17 mouse cellular contexts compared by ENCODE assay signal in genomic region chr9:121919027-121919501, GRCm38 (mm10). TPM values are rescaled to one million over a fixed set of nuclear protein-coding genes. Genes with fewer than 3 reads are reported as not detected.
DNase-seq lines count a peak whose midpoint lies in the region; ATAC-seq and TF ChIP-seq lines count a peak whose summit lies in the region.
"Had no signal": no experiment of that assay in that cellular context is flagged by ENCODE, and none has a peak within 500 bp of the region (broad histone marks: within the 10 kb centered on the region; RNA-seq: fewer than 3 reads in every experiment).

No protein-coding gene starts in this region.

- peak; percentile 58 for DNase-seq in liver, adult 2 months (ENCODE audit: extremely low read depth, low read depth, low spot score)
- DNase-seq in liver (no peak), MEL (ENCODE audit: low read depth, low spot score) (peak; percentile 70)
- DNase-seq in gastrocnemius, postnatal 14 days = no peak
- no peak for DNase-seq in frontal cortex, postnatal 36 days (ENCODE audit: low spot score in 2 of 2)
- DNase-seq: cerebellum, adult 9-10 months; heart, adult 18-20 months; lung, postnatal 14 days; right cerebral cortex, postnatal 14 days had no signal

- H3K9me3 ChIP-seq in MEL (replicated peaks; ENCODE audit: insufficient read depth, low read length) = no peaks in the 10 kb centered on the region
- H3K9me3 ChIP-seq: hindbrain, embryonic 13.5 days had no signal

- TF ChIP-seq EP300 in MEL (IDR thresholded peaks at IDR 0.05; ENCODE audit: low read depth in 1 of 2, low read length in 2 of 2) = no peak

- H3K4me3 ChIP-seq in liver, adult 2 months (ENCODE audit: insufficient read depth, low read depth, low read length) = no peak overlapping the region
- peak overlapping the region; percentile 20 to 40; a peak in 3 of 4 replicates for H3K4me3 ChIP-seq in MEL (ENCODE audit: control insufficient read depth in 1 of 2, insufficient read depth in 1 of 2, low read depth in 2 of 2, low read length in 2 of 2)
- H3K4me3 ChIP-seq: hindbrain, embryonic 13.5 days had no signal

- H3K9ac ChIP-seq in liver, adult 2 months (ENCODE audit: low read depth, low read length) = no peak overlapping the region
- no peak overlapping the region for H3K9ac ChIP-seq in MEL (ENCODE audit: control insufficient read depth, low read depth, low read length, poor library complexity, severe bottlenecking)
- H3K9ac ChIP-seq: hindbrain, embryonic 13.5 days had no signal

- H3K79me2 ChIP-seq in liver, adult 2 months (ENCODE audit: control insufficient read depth, insufficient read depth, low read length) = peaks cover 16% of the 10 kb centered on the region; the same call in 1 of the 2 replicates
- no peaks in the 10 kb centered on the region for H3K79me2 ChIP-seq in MEL (ENCODE audit: control insufficient read depth, insufficient read depth, low read length, poor library complexity)

- TF ChIP-seq CTCF in liver, adult 2 months (IDR thresholded peaks at IDR 0.05; ENCODE audit: low read depth, low read length) = no peak
- no peak for TF ChIP-seq CTCF in MEL (IDR thresholded peaks at IDR 0.05 in 2 of 3, conservative IDR thresholded peaks at IDR 0.05 in 1 of 3; ENCODE audit: control insufficient read depth in 1 of 3, insufficient read depth in 1 of 3, low read depth in 2 of 3, low read length in 3 of 3, poor library complexity in 1 of 3, severe bottlenecking in 1 of 3)

- H3K4me1 ChIP-seq in liver, adult 2 months (ENCODE audit: control insufficient read depth, insufficient read depth, low read length) = peaks cover 9% of the 10 kb centered on the region
- H3K4me1 ChIP-seq in MEL (ENCODE audit: control insufficient read depth in 1 of 2, insufficient read depth in 2 of 2, low read length in 2 of 2) = 0 out of 4 replicates have a peak, but pooled peaks cover 0 to 4% of the 10 kb centered on the region in 2 experiments
- H3K4me1 ChIP-seq: hindbrain, embryonic 13.5 days had no signal

- 69% methylated on average over 10 of the region's 10 CpGs for WGBS in liver, adult 2 months

- no peaks in the 10 kb centered on the region for H3K27me3 ChIP-seq in liver, adult 2 months (ENCODE audit: control insufficient read depth, insufficient read depth, low read length)
- H3K27me3 ChIP-seq in MEL (ENCODE audit: control insufficient read depth in 1 of 2, insufficient read depth in 2 of 2, low read length in 2 of 2) = no peaks in the 10 kb centered on the region
- H3K27me3 ChIP-seq: hindbrain, embryonic 13.5 days had no signal

- no peaks in the 10 kb centered on the region for H3K36me3 ChIP-seq in liver, adult 2 months (ENCODE audit: control insufficient read depth, insufficient read depth, low read length)
- peaks cover 0 to 2% of the 10 kb centered on the region in 2 experiments; a peak in 1 of 4 replicates for H3K36me3 ChIP-seq in MEL (ENCODE audit: control insufficient read depth in 1 of 2, insufficient read depth in 2 of 2, low read length in 2 of 2)
- H3K36me3 ChIP-seq: hindbrain, embryonic 13.5 days had no signal

- ATAC-seq in common myeloid progenitor, adult 5-6 weeks (replicated peaks; ENCODE audit: low read depth, poor library complexity, severe bottlenecking) = peak; percentile 84
- peak; percentile 71 for ATAC-seq in monocyte, adult 5-6 weeks (replicated peaks; ENCODE audit: insufficient number of reproducible peaks, low FRiP score, low TSS enrichment, poor library complexity, severe bottlenecking)

- TF ChIP-seq RAD21 in MEL (IDR thresholded peaks at IDR 0.05; ENCODE audit: low read depth, low read length) = no peak

- intact Hi-C loops in gastrocnemius, postnatal 14 days (cut with DNase I; ENCODE audit: low total_unique reads) = no loop called here

- TF ChIP-seq POLR2A in liver, adult 2 months (IDR thresholded peaks at IDR 0.05; ENCODE audit: extremely low read depth, insufficient read depth, low read length) = no peak
- TF ChIP-seq POLR2A in MEL (IDR thresholded peaks at IDR 0.05; ENCODE audit: control insufficient read depth in 1 of 2, insufficient read depth in 1 of 2, low read depth in 1 of 2, low read length in 2 of 2, poor library complexity in 1 of 2) = 0 out of 4 replicates have a peak, but pooled peaks of 1 of the 2 experiments have one; percentile 37

- H3K27ac ChIP-seq in liver, adult 2 months (replicated peaks; ENCODE audit: insufficient read depth, low read depth, low read length) = no peak overlapping the region; the same call in 1 of the 2 replicates
- peak overlapping the region; percentile 32; the same call in 1 of the 2 replicates for H3K27ac ChIP-seq in MEL (ENCODE audit: control insufficient read depth, low read depth, low read length)
- H3K27ac ChIP-seq: hindbrain, embryonic 13.5 days had no signal

TF ChIP-seq in MEL, 35 proteins besides CTCF, POLR2A, EP300 and RAD21:
- TF ChIP-seq TCF12 (IDR thresholded peaks at IDR 0.05; ENCODE audit: low read depth, low read length) = no peak
- peak; percentile 81 for TF ChIP-seq USF1 (IDR thresholded peaks at IDR 0.05; ENCODE audit: low read depth, low read length)
- peak in 1 of 2 experiments; percentile 35; a peak in 1 of 4 replicates for TF ChIP-seq USF2 (IDR thresholded peaks at IDR 0.05; ENCODE audit: borderline replicate concordance in 1 of 2, insufficient read depth in 1 of 2, low read depth in 1 of 2, low read length in 2 of 2)

RNA-seq across cellular contexts. Expression of gene Cyp8b1, which starts 3.0 kb away (rescaled TPM):
- 86.4 and 128 TPM in 2 replicates for total RNA-seq in liver, adult 2 months (2014; rRNA removed)
- polyA plus RNA-seq in liver, adult 2 months (2012; rRNA removed) = 292 and 305 TPM in 2 replicates
- not detected in 2 replicates for total RNA-seq in MEL (2012; rRNA removed)
- polyA plus RNA-seq in MEL (2012; ENCODE audit: insufficient read depth in 1 of 2, insufficient read length in 2 of 2, low read depth in 1 of 2, low replicate concordance in 2 of 2, missing spikeins in 1 of 2) = not detected
- total RNA-seq in common myeloid progenitor, adult 5-6 weeks (2017) = not detected in 2 replicates
- total RNA-seq in monocyte, adult 5-6 weeks (2017) = not detected in 3 replicates
- not detected for total RNA-seq in gastrocnemius, postnatal 14 days (2021)
- total RNA-seq: heart, adult 18-20 months; left cerebral cortex, adult 8-10 months; midbrain, postnatal 0 days had no signal
- polyA plus RNA-seq: embryonic facial prominence, embryonic 11.5 days; forebrain, embryonic 11.5 days; hindbrain, embryonic 13.5 days; liver, embryonic 11.5 days; midbrain, postnatal 0 days had no signal

RNA-seq across cellular contexts. Expression of gene Ackr2, which starts 20.9 kb away (rescaled TPM):
- total RNA-seq in liver, adult 2 months (2014; rRNA removed) = 1.6 and 2.3 TPM in 2 replicates
- polyA plus RNA-seq in liver, adult 2 months (2012; rRNA removed) = 1.4 and 2.4 TPM in 2 replicates
- not detected in 2 replicates for total RNA-seq in MEL (2012; rRNA removed)
- not detected for polyA plus RNA-seq in MEL (2012; ENCODE audit: insufficient read depth in 1 of 2, insufficient read length in 2 of 2, low read depth in 1 of 2, low replicate concordance in 2 of 2, missing spikeins in 1 of 2)
- not detected in 2 replicates for total RNA-seq in common myeloid progenitor, adult 5-6 weeks (2017)
- 0.29 to 4.3 TPM (median 3.2 TPM) in 3 replicates for total RNA-seq in monocyte, adult 5-6 weeks (2017)
- total RNA-seq in gastrocnemius, postnatal 14 days (2021) = 1 to 10 TPM; 2.2 to 2.8 TPM

RNA-seq across cellular contexts. Expression of gene Fam198a, which starts 31.7 kb away (rescaled TPM):
- 0.74 and 4.0 TPM in 2 replicates for total RNA-seq in liver, adult 2 months (2014; rRNA removed)
- polyA plus RNA-seq in liver, adult 2 months (2012; rRNA removed) = 2.3 and 4.4 TPM in 2 replicates
- total RNA-seq in MEL (2012; rRNA removed) = 0.12 and 0.16 TPM in 2 replicates
- polyA plus RNA-seq in MEL (2012; ENCODE audit: insufficient read depth in 1 of 2, insufficient read length in 2 of 2, low read depth in 1 of 2, low replicate concordance in 2 of 2, missing spikeins in 1 of 2) = under 1 TPM in 1 of 2 experiments, not detected in 1; 0.26 TPM
- total RNA-seq in common myeloid progenitor, adult 5-6 weeks (2017) = not detected in 2 replicates
- total RNA-seq in monocyte, adult 5-6 weeks (2017) = not detected in 3 replicates
- total RNA-seq in gastrocnemius, postnatal 14 days (2021) = 1 to 10 TPM; 3.1 to 4.3 TPM

Comparison
In these comparisons a context has a peak if more than half of its experiments do, and no peak if none do; other contexts are left out.
1. DNase-seq: peak in liver, adult 2 months (single experiment) and MEL (single experiment); none in liver (single experiment), gastrocnemius, postnatal 14 days (single experiment) and frontal cortex, postnatal 36 days (0 of 2).
2. RNA of gene Cyp8b1, which starts 3.0 kb away (total RNA-seq): 86.4 to 128 TPM in liver, adult 2 months; not detected in MEL, not detected in common myeloid progenitor, adult 5-6 weeks, not detected in monocyte, adult 5-6 weeks and not detected in gastrocnemius, postnatal 14 days; every median in the first group is over 10 times any median in the second.